Mouse (Mus musculus) erythroblast, embryonic 14.5 days (primary cell): ENCODE results near the gene Nfkbil1.

Source experiments
- GATA1 ChIP-seq: IDR thresholded peaks from 2 replicates; pipeline ENCODE4 v1.6.1; 2012; ENCODE audit warnings: low read length, inconsistent platforms, mixed read lengths
- TAL1 ChIP-seq: IDR thresholded peaks from 3 replicates; pipeline ENCODE4 v1.6.1; 2012; ENCODE audit warnings: low read length, inconsistent platforms, mixed read lengths

GRCm38 (mm10) chr17:35272249-35272648 is 36.7 kb upstream of the Nfkbil1 start:
- TF ChIP-seq TAL1 = no peak
- no peak for TF ChIP-seq GATA1
